Mouse (Mus musculus) embryonic fibroblast, embryonic 13.5 days (primary cell): ENCODE results near the gene Surf2.

ENCODE experiments used
- CTCF ChIP-seq: IDR thresholded peaks from 2 replicates; pipeline ENCODE4 v1.5.1; 2011; ENCODE audit warnings: mild to moderate bottlenecking, control low read depth, low read length, moderate library complexity, borderline replicate concordance; ENCODE audit not compliant: insufficient read depth
- POLR2A ChIP-seq: IDR thresholded peaks from 2 replicates; pipeline ENCODE4 v1.6.1; 2011; ENCODE audit warnings: low read depth, mild to moderate bottlenecking, control low read depth, low read length, moderate library complexity

GRCm38 (mm10) chr2:26905936-26906335 lies 10.2 kb upstream of the Surf2 start:
- TF ChIP-seq POLR2A (no peak), CTCF (no peak)
